Mouse (Mus musculus) CH12.LX (cell line): ENCODE data around the gene Fbf1. TPM values are rescaled to one million over a fixed set of nuclear protein-coding genes. Genes with fewer than 3 reads are reported as not detected.

ENCODE experiments used
- DNase-seq: peaks from one replicate; pipeline ENCODE4 v3.0.0-alpha.2; 2013; ENCODE audit errors: extremely low read depth
- H3K27ac ChIP-seq: 2 replicates; pipeline ENCODE4 v1.5.1; 2012; ENCODE audit warnings: low read depth, mild to moderate bottlenecking, control low read depth, moderate library complexity; ENCODE audit not compliant: insufficient read depth
- H3K27me3 ChIP-seq: replicated peaks from 2 replicates; pipeline ENCODE3; 2012; ENCODE audit warnings: inconsistent platforms
- H3K36me3 ChIP-seq, 2 experiments: replicated peaks in 1 of 2; 2 replicates each; pipeline versions ENCODE3 to v1.6.1; 2012; ENCODE audit warnings: inconsistent platforms in 1 of 2, low read length in 1 of 2, mild to moderate bottlenecking in 1 of 2, mixed read lengths in 1 of 2, moderate library complexity in 1 of 2; ENCODE audit not compliant: control insufficient read depth in 1 of 2, insufficient read depth in 1 of 2
- H3K4me1 ChIP-seq, 2 experiments: 2 replicates each; pipeline ENCODE4 v1.6.1; 2012; ENCODE audit warnings: inconsistent platforms in 1 of 2, moderate library complexity in 1 of 2; ENCODE audit not compliant: insufficient read depth in 2 of 2, control insufficient read depth in 1 of 2
- H3K4me2 ChIP-seq: 2 replicates; pipeline ENCODE4 v1.6.1; 2012; ENCODE audit warnings: low read depth, mild to moderate bottlenecking, control low read depth; ENCODE audit not compliant: poor library complexity, insufficient read depth, severe bottlenecking
- H3K4me3 ChIP-seq, 3 experiments: fragments of 150-350 bp in 1 of 3; sonication (generic) in 1 of 3; replicated peaks in 1 of 3; 2 replicates each; pipeline versions ENCODE3 to v1.5.1; 2011 to 2012; ENCODE audit warnings: low read depth in 2 of 3, low read length in 2 of 3, mild to moderate bottlenecking in 2 of 3, moderate library complexity in 2 of 3, control low read depth in 1 of 3, improper control_type of control experiment in 1 of 3, inconsistent platforms in 1 of 3, mixed read lengths in 1 of 3; ENCODE audit not compliant: poor library complexity in 1 of 3
- H3K79me2 ChIP-seq: replicated peaks from 2 replicates; pipeline ENCODE4 v1.6.1; 2012; ENCODE audit warnings: mild to moderate bottlenecking, moderate library complexity; ENCODE audit not compliant: control insufficient read depth, poor library complexity, insufficient read depth, severe bottlenecking; ENCODE audit errors: extremely low read depth
- H3K9ac ChIP-seq: 2 replicates; pipeline ENCODE4 v1.6.1; 2012; ENCODE audit warnings: low read depth, mild to moderate bottlenecking, control low read depth, moderate library complexity; ENCODE audit not compliant: insufficient read depth
- H3K9me3 ChIP-seq: replicated peaks from 2 replicates; pipeline ENCODE3; 2012; ENCODE audit warnings: low read length, inconsistent platforms, mixed read lengths
- CHD1 ChIP-seq: IDR thresholded peaks from 2 replicates; pipeline ENCODE4 v1.6.1; 2012; ENCODE audit warnings: low read depth, low read length, improper control_type of control experiment, inconsistent platforms
- E2F4 ChIP-seq: IDR thresholded peaks from 2 replicates; pipeline ENCODE4 v1.6.1; 2011; ENCODE audit warnings: low read depth, low read length, improper control_type of control experiment; ENCODE audit not compliant: insufficient replicate concordance
- JUN ChIP-seq: IDR thresholded peaks from 2 replicates; pipeline ENCODE4 v1.6.1; 2011; ENCODE audit warnings: low read depth, mild to moderate bottlenecking, low read length, improper control_type of control experiment, moderate library complexity; ENCODE audit not compliant: insufficient read depth
- KAT2A ChIP-seq: IDR thresholded peaks from 2 replicates; pipeline ENCODE4 v1.6.1; 2012; ENCODE audit warnings: low read length, improper control_type of control experiment, inconsistent platforms; ENCODE audit not compliant: insufficient replicate concordance
- MAFK ChIP-seq: IDR thresholded peaks from 2 replicates; pipeline ENCODE4 v1.6.1; 2011; ENCODE audit warnings: low read length, improper control_type of control experiment; ENCODE audit not compliant: insufficient replicate concordance
- NELFE ChIP-seq: IDR thresholded peaks from 2 replicates; pipeline ENCODE4 v1.6.1; 2011; ENCODE audit warnings: low read depth, low read length, improper control_type of control experiment
- NRF1 ChIP-seq: IDR thresholded peaks from 2 replicates; pipeline ENCODE4 v1.6.1; 2014; ENCODE audit warnings: low read depth, mild to moderate bottlenecking, inconsistent platforms, low read length, improper control_type of control experiment, moderate library complexity
- PAX5 ChIP-seq: IDR thresholded peaks from 2 replicates; pipeline ENCODE4 v1.6.1; 2012; ENCODE audit warnings: low read length, inconsistent platforms, mixed read lengths
- POLR2AphosphoS2 ChIP-seq: IDR thresholded peaks from 2 replicates; pipeline ENCODE4 v1.6.1; 2011; ENCODE audit warnings: low read depth, low read length, improper control_type of control experiment
- RCOR1 ChIP-seq: conservative IDR thresholded peaks from 2 replicates; pipeline ENCODE4 v1.6.1; 2012; ENCODE audit warnings: low read depth, mild to moderate bottlenecking, inconsistent platforms, low read length, improper control_type of control experiment
- SMC3 ChIP-seq: IDR thresholded peaks from 2 replicates; pipeline ENCODE4 v1.6.1; 2011; ENCODE audit warnings: low read depth, low read length, improper control_type of control experiment
- USF2 ChIP-seq: conservative IDR thresholded peaks from 2 replicates; pipeline ENCODE4 v1.6.1; 2011; ENCODE audit warnings: low read depth, low read length, improper control_type of control experiment
- ZNF384 ChIP-seq: IDR thresholded peaks from 2 replicates; pipeline ENCODE4 v1.6.1; 2012; ENCODE audit warnings: low read depth, low read length, improper control_type of control experiment, inconsistent platforms
- dilution Hi-C: fragments of 300-500 bp; cut with MboI; formaldehyde crosslinking; loops from 2 replicates; pipeline ENCODE4 v1.14.3; 2020; ENCODE audit warnings: low sequenced_read_pairs; ENCODE audit not compliant: extremely low pct_unique_long_range_greater_than_20kb, extremely low pct_ligation_motif_present
- in situ Hi-C: fragments of 300-500 bp; cut with MboI; formaldehyde crosslinking; loops from 3 replicates; pipeline ENCODE4 v1.14.3; 2019; ENCODE audit warnings: low sequenced_read_pairs, low pct_ligation_motif_present, low pct_unique_long_range_greater_than_20kb, mixed read lengths
- polyA plus RNA-seq: library from polyadenylated mRNA; unstranded; fragments of >175 nt; gene quantifications from 2 replicates; pipeline ENCODE4 v1.2.1, GENCODE M21; 2012; ENCODE audit warnings: low read depth; ENCODE audit not compliant: insufficient read length
- total RNA-seq, 2 experiments: library from RNA; depleted of rRNA; stranded (reverse); fragments of 300-350 nt in 1 of 2; fragments of >200 nt in 1 of 2; gene quantifications; 2 replicates each; pipeline ENCODE4 v1.2.3; 2012 to 2014

Fbf1 gene
- total and polyA plus RNA-seq, 3 experiments = 23.9 to 44.8 (median 39.0) TPM

DNA sequence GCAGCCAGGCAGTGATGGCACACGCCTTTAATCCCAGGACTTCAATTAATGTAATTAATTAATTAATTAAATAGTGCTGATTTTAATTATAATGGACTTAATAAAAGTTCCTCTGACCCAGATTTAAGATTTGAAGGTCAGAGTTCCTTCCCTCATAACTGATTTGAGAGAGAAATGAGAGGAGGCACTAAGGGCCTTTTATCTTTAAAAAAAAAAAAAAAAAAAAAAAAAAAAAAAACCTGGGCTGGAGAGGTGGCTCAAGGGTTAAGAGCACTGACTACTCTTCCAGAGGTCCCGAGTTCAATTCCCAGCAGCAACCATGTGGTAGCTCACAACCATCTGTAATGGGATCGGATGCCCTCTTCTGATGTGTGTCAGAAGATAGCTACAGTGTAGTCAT lies 40.7 kb upstream of the Fbf1 start:
- DNase-seq = no peak
- H3K9ac ChIP-seq = no peak overlapping the region
- dilution Hi-C loops = no loop called here
- no peaks in the 10 kb centered on the region for H3K27me3 ChIP-seq
- no peak overlapping the region for H3K4me3 ChIP-seq
- no peaks in the 10 kb centered on the region for H3K79me2 ChIP-seq
- peaks cover 40 to 71% of the 10 kb centered on the region in 2 experiments for H3K36me3 ChIP-seq
- H3K9me3 ChIP-seq = peaks cover 4% of the 10 kb centered on the region
- H3K4me1 ChIP-seq = peaks cover 0 to 11% of the 10 kb centered on the region in 2 experiments; a peak in 3 of 4 replicates
- H3K27ac ChIP-seq = no peak overlapping the region
- in situ Hi-C loops = no loop called here
- no peak overlapping the region for H3K4me2 ChIP-seq
- no peak for TF ChIP-seq PAX5
- peak; percentile 68 for TF ChIP-seq ZNF384

DNA sequence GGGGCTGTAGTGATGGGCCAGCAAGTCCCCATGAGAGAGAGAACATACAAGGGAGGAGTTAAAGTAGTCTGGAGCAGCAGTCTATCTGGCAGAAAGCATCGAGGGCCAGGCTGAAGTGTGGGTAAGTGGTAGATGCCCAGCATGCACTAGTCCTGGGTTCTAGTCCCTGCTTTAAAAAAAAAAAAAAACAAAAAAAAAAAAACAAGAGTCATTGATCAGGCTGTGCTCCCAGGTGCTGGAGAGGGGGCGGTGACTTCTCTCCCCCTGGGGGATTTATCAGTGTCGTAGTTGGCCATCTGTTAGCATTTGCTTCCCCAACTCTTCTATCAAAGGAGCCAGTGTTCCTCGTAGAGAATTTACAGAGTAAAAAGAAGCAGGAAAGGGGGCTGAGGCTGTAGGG lies 38.7 kb upstream of the Fbf1 start:
- H3K9ac ChIP-seq = no peak overlapping the region
- peaks cover 36 to 67% of the 10 kb centered on the region in 2 experiments for H3K36me3 ChIP-seq
- TF ChIP-seq ZNF384 = peak; percentile 68
- TF ChIP-seq PAX5 = no peak
- no peak overlapping the region for H3K4me2 ChIP-seq
- no peaks in the 10 kb centered on the region for H3K79me2 ChIP-seq
- H3K27me3 ChIP-seq = no peaks in the 10 kb centered on the region
- no peak overlapping the region for H3K4me3 ChIP-seq
- peak; percentile 30 for DNase-seq
- peaks cover 0 to 11% of the 10 kb centered on the region in 2 experiments; a peak in 3 of 4 replicates for H3K4me1 ChIP-seq
- in situ Hi-C loops (no loop called here), dilution Hi-C loops (no loop called here)
- no peak overlapping the region for H3K27ac ChIP-seq
- H3K9me3 ChIP-seq = peaks cover 4% of the 10 kb centered on the region

DNA sequence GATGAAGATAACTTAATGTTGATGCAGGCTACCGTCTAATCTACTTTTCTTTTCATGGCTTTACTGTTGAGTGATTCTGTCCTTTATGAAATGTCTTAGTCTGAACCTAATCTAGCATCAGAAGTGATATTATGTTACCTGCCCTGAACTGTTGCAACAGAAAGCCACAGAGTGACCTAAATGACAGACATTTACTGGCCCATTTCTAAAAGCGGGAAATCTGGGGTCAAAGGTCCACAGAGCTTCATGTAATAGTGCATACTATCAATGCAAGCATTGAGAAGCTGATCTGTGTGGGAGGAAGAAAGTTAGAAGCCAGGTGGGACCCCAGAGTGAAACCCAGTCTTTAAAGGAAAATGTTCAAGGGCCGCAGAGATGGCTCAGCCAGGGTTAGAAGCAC lies 35.2 kb upstream of the Fbf1 start:
- no peak for DNase-seq
- H3K79me2 ChIP-seq = no peaks in the 10 kb centered on the region
- no peak overlapping the region for H3K27ac ChIP-seq
- H3K9me3 ChIP-seq = peaks cover 4% of the 10 kb centered on the region
- H3K4me3 ChIP-seq = no peak overlapping the region
- dilution Hi-C loops = no loop called here
- in situ Hi-C loops = no loop called here
- H3K36me3 ChIP-seq = peaks cover 26 to 49% of the 10 kb centered on the region in 2 experiments
- no peaks in the 10 kb centered on the region for H3K27me3 ChIP-seq
- TF ChIP-seq KAT2A (no peak), CHD1 (no peak), NRF1 (no peak), POLR2AphosphoS2 (no peak), USF2 (no peak), PAX5 (no peak), RCOR1 (no peak), E2F4 (no peak), NELFE (no peak), JUN (no peak), MAFK (no peak), SMC3 (no peak)
- no peak overlapping the region for H3K4me2 ChIP-seq
- H3K4me1 ChIP-seq = peaks cover 0 to 15% of the 10 kb centered on the region in 2 experiments; a peak in 3 of 4 replicates
- no peak overlapping the region for H3K9ac ChIP-seq
